Mouse (Mus musculus): Measurements from ENCODE around the gene Zdhhc18.

DNA sequence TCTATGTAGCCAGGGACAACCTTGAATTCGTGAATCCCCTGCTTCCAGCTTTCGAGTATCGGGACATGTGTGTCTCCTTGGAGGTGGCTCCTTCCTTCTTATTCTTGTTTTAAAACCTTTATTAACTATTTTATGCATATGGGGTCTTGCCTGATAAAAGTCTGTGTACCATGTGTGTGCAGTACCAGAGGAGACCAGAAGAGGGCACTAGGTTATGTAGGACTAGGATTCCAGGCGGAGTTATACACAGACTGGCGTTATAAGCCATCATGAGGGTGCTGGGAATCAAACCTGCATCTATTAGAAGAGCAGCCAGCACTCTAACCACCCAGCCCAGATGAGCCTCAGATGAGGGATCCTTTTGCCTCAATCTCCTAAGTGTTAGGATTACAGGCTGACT is 38.1 kb downstream of the Zdhhc18 start:
- TF ChIP-seq GATA1 (IDR thresholded peaks at IDR 0.05; ENCODE audit: borderline replicate concordance, low read length) (no peak), FLI1 (IDR thresholded peaks at IDR 0.05; ENCODE audit: low read length) (no peak)
